17 mouse cellular contexts compared by ENCODE assay signal in the genomic region with DNA sequence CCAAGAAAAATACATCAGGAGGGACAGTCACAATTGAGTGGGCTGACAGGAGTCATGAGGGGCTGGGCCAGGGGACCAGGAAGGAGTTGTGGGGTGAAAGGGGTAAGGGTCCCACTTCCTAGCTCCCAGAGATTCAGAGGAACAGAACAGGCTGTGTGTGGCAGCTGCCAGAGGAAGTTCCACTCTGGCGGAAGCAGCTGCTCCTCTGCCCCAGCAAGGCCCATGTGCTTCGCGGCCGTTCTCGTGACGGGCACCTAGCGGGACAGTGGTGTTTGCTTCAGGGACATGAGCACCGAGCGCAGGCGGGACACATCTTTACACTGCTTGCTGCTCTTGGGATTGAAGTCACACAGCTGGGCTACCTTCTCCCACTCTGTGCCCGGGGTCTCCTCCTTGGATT.
"Had no signal": no experiment of that assay in that cellular context is flagged by ENCODE, and none has a peak within 500 bp of the region (broad histone marks: within the 10 kb centered on the region; RNA-seq: fewer than 3 reads in every experiment).

No protein-coding gene starts in this region.

- H3K27ac ChIP-seq: midbrain, embryonic 10.5 days; midbrain, embryonic 12.5 days; neural tube, embryonic 13.5 days; neural tube, embryonic 15.5 days had no signal

- DNase-seq: lung, adult 18-20 months; lung, embryonic 14.5 days; lung, postnatal 10 days; midbrain, embryonic 14.5 days; retina, postnatal 1 day; right cerebral cortex, adult 18-20 months; right cerebral cortex, postnatal 25 days; right cerebral cortex, postnatal 4 days; spleen, adult 18-20 months; thymus, adult 2 months; thymus, postnatal 25 days; thymus, postnatal 4 days had no signal

- H3K4me3 ChIP-seq: midbrain, embryonic 10.5 days; midbrain, embryonic 12.5 days; myocyte; neural tube, embryonic 13.5 days; neural tube, embryonic 15.5 days had no signal
